Mouse (Mus musculus): ENCODE measurements at regions not wholly inside any gene's neighbourhood (a gene's known extent, or its start where the extent isn't known, plus 50 kb on each side); places are given as distances from the start of the nearest gene placed in this dataset.

GRCm38 (mm10) chr8:15468540-15469476 is 422.9 kb upstream of the BB014433 start:
- TF ChIP-seq CTCF (IDR thresholded peaks at IDR 0.05; ENCODE audit: low read depth) (no peak), EP300 (optimal IDR thresholded peaks at IDR 0.05) (no peak)

Data from stomach, postnatal 0 days (tissue).